Mouse (Mus musculus) layer of hippocampus, postnatal 36 days (tissue): Measurements from ENCODE around the gene Bcl6b. TPM values are rescaled to one million over a fixed set of nuclear protein-coding genes. Genes with fewer than 3 reads are reported as not detected.

Experiments
- DNase-seq, 2 experiments: peaks; one replicate each; pipeline ENCODE4 v3.0.0; 2022
- total RNA-seq, 2 experiments: library from RNA; stranded (reverse); gene quantifications; 2 replicates each; pipeline ENCODE4 v1.2.3; 2021

The Bcl6b gene
- total RNA-seq, 2 experiments from 2014 or later, result 1.1 to 1.3 TPM

DNA sequence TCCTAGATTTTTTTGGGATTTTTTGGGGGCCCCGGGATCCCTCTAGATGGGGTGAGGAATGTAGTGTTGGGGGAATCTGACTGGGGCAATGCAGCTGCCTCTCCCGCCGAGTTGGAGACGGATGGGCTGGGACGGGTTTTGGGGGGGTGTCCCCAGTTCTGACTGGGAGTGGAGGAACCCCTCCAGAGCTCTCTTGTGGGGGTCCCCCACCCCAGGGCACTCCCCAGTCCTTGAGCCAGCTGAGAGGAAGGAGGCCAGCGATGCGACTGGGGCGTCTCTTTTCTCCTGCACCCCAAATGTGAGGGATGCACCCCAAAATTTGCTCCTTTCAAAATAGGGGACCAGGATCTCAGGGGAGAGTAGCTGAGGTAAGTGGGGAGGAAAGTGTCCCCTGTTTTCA, 3.4 kb upstream of the Bcl6b start:
- DNase-seq, result no peak

DNA sequence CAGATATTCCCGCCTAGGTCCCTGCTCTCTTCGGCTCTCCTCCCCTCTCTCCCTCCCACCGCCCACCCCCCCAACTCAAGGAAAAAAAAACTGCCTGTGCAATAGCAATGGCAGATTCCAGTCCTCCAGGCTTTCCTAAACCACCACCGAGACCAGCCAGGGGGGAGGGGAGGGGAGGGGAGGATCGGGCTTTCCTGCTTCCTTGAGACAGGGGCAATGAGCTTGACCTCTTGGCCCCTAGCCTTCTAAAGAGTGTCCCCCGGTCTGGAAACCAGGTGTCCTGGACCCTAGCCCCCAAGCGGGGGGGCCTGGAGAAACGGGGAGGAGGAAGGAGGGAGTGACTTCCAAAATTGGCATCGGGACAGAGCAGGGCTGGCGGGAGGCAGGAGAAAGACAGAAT, 2.9 kb upstream of the Bcl6b start:
- DNase-seq, result peak in 1 of 2 experiments; percentile 48

DNA sequence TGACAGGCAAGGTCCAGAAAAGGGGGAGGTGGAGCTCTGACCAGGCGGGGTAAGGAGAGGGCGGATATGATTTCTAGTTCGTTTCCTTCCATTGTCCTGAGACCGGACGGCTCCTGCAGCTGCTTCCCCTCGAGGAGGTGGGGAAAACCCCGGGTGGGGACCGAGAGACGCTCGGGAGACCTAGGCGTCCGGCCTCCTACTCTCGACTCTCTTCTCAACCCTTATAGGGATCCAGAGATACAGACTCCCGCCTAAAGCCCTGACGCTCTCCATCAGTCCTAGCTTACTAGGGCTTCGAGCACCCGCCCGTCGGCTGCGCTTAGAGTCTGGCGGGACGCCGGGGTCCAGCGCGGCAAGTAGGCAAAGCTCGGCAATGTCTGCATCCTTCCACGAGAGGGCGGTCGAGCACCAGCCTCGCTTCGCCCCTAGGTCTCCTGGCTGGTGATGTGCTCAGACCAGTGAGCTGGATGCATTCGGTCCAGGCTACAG, 685 bp upstream of the Bcl6b start:
- DNase-seq, result peak; percentile 75 to 81

DNA sequence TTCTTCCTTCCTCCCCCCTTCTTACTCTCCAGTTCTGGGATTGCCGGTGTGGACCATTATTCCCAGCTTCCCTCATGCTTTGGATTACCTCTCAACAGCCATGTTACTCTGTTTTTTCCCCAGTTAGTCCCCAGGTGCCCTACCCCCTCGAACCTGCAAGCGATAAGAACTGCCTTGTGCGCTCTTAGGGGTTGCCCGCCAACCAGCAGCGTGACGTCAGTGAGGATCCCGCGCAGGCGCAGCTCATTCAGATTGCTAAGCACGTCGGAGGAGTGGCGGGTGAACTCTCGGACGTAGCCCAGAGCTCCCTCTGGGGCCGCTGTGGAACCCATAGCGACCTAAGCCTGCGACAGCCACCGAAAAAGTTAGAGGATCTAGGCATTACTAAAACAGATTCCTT, 770 bp downstream of the Bcl6b start:
- DNase-seq, result peak; percentile 78

GRCm38 (mm10) chr11:70227661-70228245, 1.8 kb downstream of the Bcl6b start:
- DNase-seq, result no peak

DNA sequence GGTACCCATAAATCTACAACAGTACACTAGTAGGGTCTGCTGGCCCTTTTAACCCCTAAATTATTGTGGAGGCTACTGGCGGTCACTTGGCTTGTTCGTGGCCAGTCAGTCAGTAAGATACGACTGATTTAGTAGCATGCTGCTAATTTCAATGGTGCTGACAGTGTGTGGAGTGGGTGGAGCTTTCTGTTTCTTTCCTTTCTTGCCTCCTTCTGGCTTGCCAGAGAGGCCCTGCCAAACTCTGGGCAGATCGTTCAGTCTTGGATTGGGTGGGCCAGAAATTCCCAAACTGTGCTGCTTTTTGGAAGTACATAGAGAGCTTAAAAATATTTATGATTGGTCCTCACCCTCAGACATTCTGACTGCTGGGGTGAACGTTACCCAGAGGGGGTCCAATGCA, 2.5 kb downstream of the Bcl6b start:
- no peak for DNase-seq

- no peak for DNase-seq
Measured at GRCm38 (mm10) chr11:70226602-70226890, 3.1 kb downstream of the Bcl6b start.

DNA sequence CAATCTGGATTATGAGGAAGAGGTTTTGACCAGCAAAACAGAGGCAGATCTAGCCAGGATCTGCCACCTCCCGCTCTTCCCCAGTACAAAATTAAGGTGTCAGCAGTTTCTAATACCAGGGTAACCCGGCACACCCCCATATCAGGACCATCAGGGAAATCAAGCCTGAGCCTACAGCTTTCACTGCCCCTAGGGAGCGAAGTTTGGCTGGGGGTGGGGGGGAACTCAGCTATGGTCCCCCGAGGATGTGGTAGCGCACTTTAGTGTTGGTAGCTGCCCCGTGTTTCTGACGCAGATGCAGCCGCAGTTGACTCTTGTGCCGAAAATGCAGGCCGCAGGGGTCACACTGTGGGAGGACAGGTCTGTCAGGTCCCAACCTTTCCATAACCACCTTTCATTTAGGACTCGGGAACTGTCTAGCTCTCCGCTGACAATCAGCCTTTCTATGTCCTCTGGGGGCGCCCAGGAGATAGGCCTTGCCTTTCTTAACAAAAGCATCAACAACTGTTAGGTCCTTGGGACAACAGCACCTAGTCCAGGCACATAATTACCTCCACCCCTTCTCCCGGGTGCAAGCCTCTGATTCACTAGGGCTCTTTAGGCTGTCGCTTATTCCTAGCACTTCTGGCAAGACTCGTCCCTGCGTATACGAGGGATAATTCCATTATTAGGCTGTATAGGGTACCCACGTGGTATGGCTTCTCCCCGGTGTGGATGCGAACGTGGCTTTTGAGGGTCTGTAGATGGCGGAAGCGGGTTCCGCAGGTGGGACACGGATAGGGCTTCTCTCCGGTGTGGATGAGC, 3.6 kb downstream of the Bcl6b start:
- no peak for DNase-seq

- DNase-seq, result no peak
Measured at GRCm38 (mm10) chr11:70223724-70224123, 5.9 kb downstream of the Bcl6b start.

DNA sequence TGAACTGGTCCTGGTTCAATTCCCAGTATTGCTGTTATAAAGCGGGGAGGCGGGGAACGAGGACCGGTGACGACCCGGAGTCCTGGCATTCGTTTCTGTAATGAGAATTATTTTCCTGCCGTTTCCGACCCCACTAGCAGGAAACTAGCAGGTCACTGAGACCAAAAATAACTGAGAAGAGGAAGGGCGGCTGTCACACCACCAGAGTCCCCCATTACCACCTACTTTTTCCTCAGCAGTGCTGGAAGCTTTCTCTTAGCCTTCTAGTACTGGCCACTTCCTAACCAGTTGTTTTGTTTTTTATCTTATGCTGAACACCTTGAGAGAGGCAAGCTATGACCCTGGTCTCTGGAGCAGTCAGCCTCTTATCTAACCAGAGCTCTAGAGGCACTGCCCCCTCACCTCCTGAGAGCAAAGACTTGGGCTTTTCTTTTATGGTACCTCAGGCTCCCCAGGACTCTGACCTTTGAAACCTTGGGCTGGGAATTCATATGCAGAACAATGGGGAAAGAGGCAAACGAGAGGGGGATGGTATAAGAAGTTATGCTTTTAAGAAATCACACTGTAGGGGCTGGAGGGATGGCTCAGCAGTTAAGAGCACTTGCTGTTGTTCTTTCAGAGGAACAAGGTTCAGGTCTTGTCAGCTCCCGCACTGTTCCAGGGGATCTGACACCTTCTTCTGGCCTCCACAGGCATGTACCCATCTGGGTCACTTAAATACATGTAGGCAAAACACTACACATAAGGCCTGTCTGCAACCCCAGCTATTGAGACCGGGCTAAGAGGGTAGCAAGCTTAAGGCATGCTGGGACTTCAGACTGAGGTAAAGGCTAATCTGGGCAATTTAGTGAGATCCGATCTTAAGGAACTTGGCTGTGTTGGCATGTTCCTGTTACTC, 7.7 kb downstream of the Bcl6b start:
- DNase-seq, result no peak

- DNase-seq, result peak; percentile 93
Measured at GRCm38 (mm10) chr11:70220731-70221602, 8.6 kb downstream of the Bcl6b start, which contains the start of gene Slc16a13. Gene Slc16a13, minus strand, starts transcription at chr11:70221064.

DNA sequence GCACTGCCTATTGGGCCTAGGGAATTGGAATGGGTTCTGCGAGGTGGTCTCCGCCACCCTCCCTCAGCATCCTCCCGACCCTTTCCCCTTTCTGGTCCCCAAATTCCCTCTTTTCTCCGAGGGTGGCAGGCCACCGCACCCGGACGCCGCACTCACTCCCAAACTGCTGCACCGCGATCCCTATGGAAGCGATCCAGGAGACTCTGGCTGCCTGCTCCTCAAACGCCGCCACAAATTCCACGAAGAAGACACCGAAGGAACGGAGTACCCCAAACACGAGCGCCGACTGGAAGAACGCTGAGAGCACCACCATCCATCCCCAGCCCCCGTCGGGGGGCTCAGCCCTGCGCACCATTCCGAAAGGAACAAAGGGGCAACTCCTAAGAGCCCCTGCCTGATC, 9.3 kb downstream of the Bcl6b start:
- no peak for DNase-seq

GRCm38 (mm10) chr11:70219873-70220272, 9.7 kb downstream of the Bcl6b start:
- no peak for DNase-seq

DNA sequence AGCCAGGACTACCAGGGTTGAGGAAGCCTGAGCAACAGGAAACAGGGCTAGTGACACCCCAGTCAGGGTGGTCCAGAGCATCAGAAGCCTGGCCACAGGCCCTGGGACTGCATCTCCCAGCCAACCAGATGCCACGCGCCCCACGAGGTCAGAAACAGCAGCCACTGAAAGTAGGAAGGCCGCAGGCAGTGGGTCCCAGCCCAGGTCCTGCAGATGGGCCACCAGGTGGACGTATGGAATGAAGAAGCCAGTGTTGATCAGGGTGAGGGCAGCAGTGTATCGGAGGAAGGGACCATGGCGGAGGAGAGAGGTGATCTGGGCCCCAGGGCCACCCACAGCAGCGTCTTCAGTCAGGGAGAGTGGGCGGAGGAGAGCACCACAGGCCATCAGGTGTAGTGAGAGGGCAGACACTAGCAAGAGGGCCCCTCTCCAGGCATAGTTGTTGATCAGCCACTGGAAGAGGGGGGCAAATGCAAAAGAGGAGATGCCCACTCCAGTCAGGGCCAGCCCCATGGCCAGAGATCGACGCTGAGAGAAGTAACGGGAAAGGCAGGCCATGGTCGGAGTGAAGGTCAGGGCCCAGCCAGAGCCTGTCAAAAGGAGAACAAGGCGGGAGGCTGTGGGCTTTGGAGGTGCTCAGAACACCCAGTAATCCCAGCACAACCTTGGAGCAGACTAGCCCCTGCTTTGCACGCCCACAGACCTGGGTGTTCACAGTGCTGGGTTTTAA, 10.7 kb downstream of the Bcl6b start:
- DNase-seq, result no peak

DNA sequence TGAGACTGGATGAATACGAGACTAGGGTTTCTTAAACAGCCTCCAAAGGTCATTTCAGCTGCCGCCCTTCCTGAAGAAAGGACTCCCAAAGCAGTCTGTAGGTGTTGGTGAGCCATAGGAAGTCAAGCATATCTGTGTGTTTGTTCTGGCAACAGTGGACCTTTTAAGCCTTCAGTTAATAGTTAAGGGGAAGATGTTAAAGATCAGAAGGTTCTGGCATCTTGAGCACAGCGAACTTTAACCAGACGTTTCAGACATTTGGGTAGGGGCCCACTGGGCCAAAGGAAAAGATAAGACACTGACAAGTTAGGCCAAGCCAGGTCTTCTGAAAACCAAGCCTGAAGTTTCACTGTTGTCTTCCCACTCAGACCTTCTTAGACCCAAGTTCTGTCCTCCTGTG, 11.6 kb downstream of the Bcl6b start:
- no peak for DNase-seq

DNA sequence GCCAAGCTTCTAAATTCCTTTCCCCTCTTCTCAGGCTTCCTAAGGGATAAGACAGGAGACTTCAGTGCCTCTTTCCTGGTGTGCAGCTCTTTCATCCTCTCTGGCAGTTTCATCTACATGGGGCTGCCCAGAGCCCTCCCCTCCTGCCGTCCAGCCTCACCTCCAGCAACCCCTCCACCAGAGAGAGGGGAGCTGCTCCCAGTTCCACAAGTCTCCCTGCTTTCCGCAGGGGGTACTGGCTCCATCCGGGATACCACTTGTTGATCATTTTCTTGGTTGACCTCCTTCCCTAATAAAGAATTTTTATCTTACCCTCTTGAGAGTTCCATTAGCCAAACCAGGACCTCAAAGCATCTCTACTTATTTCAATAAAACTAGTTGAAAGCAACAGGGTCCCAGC, 13.5 kb downstream of the Bcl6b start:
- no peak for DNase-seq

DNA sequence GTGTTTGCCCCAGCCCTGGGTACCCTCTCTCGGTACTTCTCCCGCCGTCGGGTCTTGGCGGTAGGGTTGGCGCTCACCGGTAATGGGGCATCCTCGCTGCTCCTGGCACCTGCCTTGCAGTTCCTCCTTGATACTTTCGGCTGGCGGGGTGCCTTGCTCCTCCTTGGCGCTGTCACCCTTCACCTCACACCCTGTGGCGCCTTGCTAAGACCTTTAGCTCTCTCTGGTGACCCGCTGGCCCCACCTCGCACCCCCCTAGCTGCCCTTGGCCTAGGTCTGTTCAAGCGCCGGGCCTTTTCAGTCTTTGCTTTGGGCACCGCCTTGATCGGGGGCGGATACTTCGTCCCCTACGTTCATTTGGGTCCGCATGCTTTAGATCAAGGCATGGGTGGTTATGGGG, 14.3 kb downstream of the Bcl6b start:
- DNase-seq, result no peak

DNA sequence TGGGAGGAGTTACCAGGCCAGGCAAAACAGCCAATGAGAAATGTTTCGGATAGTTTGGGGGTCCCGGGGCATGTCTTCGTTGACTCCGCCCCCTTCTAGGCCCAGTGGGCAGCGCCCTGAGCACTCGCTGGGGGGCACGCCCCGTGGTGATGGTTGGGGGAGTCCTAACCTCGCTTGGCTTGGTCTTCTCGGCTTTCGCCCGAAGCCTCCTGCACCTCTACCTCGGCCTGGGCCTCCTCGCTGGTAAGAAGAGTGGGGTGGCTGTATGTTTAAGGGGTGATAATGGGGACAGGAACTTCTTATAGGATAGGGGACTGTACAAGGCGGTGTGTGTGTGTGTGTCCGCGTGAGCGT, 14.8 kb downstream of the Bcl6b start:
- no peak for DNase-seq

DNA sequence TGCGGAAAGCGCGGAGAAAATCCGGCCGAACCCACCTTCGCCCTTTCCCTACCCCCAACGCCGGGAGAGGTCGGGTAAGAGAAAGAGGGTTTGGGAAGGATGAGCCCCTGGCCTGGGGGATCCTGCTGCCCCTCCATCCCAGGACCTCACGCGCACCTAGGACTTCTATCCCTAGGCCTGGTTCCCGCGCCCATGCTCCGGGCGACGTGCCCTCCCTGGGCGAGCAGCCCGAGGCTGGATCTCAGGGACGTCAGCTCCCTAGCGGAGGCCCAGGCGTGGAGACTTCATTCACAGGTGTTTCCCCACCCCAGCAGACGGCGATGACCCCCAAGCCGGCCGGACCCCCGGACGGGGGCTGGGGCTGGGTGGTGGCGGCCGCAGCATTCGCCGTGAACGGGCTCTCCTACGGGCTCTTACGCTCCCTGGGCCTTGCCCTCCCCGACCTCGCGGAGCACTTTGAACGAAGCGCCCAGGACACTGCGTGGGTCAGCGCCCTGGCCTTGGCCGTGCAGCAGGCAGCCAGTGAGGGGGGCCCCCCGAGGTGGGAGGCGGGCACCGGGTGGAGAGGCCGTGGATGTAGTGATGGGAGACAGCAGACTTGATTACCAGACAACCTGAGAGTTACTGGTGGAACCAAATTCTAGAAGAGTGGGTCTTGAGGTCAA, 15.3 kb downstream of the Bcl6b start:
- DNase-seq, result no peak

GRCm38 (mm10) chr11:70213736-70214135, 15.9 kb downstream of the Bcl6b start:
- DNase-seq, result no peak

- peak; percentile 55 to 65 for DNase-seq
Measured at GRCm38 (mm10) chr11:70212896-70213295, 16.7 kb downstream of the Bcl6b start.
